Mouse (Mus musculus): ENCODE measurements around the gene Olfr1264. TPM values are rescaled to one million over a fixed set of nuclear protein-coding genes. Genes with fewer than 3 reads are reported as not detected.
A peak's percentile ranks its signal among the peaks of the same experiment; 100 is the strongest.

Gene Olfr1264
- polyA plus RNA-seq (2012; rRNA removed) = not detected in 2 replicates

DNA sequence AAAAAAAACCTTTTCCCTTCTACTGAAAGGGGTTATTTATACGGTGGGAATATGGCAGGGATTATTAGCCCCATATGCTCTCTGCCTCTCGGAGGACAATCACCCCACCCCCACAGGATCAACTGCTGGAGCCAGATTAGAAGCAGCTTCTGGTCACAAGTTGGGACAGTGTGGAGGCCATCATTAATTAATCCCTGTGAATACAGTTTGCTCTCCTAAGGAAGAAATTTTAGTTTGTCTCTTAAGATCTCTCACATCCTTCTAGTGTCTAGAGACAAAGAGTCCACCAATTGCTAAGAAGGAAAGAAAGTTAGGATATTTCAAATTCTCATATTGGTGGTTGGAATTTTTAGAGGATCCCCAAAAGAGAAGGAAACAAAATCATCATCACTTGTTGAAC lies at the start of gene Olfr1264:
Gene Olfr1264 (minus strand): TSS at position 101 of the 400 bp plus-strand sequence.
- no peak for DNase-seq (ENCODE audit: extremely low spot score in 1 of 2, low spot score in 1 of 2)

DNA sequence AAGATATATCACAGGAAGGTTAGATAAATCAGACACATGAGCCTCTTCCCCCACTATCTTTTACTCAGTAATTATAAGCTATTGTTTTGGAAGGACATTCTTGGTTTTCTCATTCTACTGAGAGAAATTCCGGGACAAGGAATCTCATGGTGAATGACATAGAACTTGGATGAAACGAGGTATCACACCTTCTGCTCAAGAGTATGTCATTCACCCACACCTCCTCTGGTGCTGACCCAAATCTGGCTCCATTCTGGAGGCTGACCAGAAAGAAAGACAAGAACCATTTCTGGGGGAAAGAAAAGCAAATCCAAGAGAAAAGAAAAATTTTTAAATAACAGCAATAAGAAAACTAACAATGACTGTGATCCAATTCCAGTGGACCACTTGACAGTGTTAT lies 44.7 kb upstream of the Olfr1264 start:
- DNase-seq (ENCODE audit: extremely low spot score in 1 of 2, low spot score in 1 of 2) = peak; percentile 2 to 28

DNA sequence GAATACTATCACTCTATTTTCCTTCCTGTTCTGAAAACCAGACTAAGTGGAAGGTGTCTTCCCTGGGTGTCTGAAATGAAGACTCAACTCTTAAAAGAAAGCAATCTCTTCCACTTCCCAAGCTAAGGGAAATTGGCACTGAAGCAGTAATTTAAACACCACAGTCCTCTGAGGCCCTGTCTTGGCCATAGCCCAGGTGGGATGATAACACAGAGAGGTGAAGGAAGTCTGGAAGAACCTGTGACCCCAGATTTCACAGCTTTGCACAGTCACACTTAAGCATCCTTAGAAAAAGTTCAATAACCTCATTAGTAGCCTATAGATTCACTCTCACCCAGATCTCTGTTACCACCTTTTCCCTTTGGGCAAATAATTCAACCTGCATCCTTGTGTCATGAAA lies 38.1 kb upstream of the Olfr1264 start, which contains the start of gene Olfr140:
Gene Olfr140 (minus strand): TSS at position 101 of the 400 bp plus-strand sequence.
- no peak for DNase-seq (ENCODE audit: extremely low spot score in 1 of 2, low spot score in 1 of 2)

DNA sequence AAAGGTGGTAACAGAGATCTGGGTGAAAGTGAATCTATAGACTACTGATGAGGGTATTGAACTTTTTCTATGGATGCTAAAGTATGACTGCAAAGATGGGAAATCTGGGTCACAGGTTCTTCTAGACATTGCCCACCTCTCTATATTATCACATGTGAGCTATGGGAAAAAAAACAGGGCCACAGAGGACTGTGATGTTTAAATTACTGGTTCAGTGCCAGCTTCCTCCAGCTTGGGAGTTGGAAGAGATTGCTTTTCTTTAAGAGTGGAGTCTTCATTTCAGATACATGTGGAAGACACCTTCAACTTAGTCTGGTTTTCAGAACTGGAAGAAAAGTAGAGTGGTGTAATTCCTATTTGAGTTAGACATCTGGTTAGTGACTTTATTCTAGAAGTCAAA lies 9.7 kb upstream of the Olfr1264 start, which contains the start of gene Olfr1265:
Gene Olfr1265 (plus strand): TSS at position 301 of the 400 bp plus-strand sequence.
- no peak for DNase-seq (ENCODE audit: extremely low spot score in 1 of 2, low spot score in 1 of 2)

DNA sequence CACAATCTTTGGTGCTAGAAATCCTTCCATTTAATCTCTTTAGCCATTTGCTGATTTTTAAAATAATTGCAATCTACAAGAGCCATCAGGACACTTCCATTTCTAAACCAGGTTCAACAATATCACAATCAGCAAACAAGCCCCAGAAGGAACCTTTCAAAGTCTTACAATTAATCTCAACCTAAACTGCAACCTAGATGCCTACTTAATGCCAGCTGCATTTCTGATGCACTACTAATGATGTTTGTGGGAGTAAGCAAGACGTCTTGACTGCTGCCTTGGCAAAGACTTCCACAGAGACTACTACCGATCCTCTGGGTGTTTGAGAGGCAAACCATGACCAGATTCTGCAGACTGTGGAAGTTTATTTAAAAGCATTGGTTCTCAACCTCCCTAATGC lies 13.5 kb downstream of the Olfr1264 start, which contains the start of gene Olfr1263:
Gene Olfr1263 (plus strand): TSS at position 301 of the 400 bp plus-strand sequence.
- DNase-seq (ENCODE audit: extremely low spot score in 1 of 2, low spot score in 1 of 2) = no peak

DNA sequence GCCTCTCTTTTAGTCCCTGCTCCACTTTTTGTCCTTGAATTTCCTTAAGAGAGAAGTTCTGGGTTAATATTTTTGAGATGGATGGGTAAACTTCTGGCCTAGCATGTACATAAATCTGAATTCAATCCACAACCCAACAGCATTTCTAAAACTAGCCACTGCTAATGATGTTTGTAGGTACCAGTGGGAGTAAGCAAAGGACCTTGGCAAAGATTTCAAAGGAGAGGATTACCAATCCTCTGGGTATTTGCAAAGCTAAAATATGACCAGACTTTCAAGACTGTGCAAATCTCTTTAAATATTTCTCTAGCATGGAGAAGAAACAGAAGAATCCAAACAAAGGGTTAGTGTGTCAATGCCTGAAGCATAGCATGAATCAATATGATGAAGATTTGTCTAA lies 25.5 kb downstream of the Olfr1264 start, which contains the start of gene Olfr1262:
Gene Olfr1262 (plus strand): TSS at position 301 of the 400 bp plus-strand sequence.
- DNase-seq (ENCODE audit: extremely low spot score in 1 of 2, low spot score in 1 of 2) = no peak

DNA sequence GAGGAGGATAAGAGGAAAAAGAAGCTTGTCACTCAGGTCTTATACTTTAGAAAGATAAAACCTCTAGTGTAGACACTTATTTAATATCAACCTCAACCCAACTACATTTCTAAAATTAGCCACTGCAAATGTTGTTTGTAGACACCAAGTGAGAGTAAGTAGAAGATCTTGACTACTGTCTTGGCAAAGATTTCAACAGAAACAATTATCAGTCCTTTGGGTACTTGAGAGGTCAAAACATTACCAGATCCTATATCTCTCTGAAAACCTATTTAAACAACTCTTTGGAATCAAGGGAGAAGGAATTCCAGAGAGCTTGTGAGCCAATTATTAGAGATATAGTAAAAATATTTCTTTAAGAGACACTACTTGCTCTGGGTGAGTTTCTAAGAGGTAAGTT lies 34.5 kb downstream of the Olfr1264 start, which contains the start of gene Olfr1261:
Gene Olfr1261 (plus strand): TSS at position 301 of the 400 bp plus-strand sequence.
- DNase-seq (ENCODE audit: extremely low spot score in 1 of 2, low spot score in 1 of 2) = no peak

DNA sequence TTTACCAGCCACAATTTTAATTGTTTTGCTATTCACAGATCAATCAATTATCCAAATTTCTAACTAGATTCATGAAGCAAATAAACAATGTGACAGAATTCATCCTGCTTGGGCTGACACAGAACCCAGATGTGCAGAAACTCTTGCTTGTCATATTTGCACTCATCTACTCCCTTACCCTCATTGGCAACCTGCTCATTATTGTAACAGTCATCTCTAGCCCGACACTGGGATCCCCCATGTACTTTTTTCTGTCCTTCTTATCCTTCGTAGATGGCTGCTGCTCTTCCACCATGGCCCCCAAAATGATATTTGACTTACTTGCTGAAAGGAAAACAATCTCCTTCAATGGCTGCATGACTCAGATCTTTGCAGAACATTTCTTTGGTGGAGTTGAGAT lies 47.7 kb downstream of the Olfr1264 start:
- no peak for DNase-seq (ENCODE audit: extremely low spot score in 1 of 2, low spot score in 1 of 2)

DNA sequence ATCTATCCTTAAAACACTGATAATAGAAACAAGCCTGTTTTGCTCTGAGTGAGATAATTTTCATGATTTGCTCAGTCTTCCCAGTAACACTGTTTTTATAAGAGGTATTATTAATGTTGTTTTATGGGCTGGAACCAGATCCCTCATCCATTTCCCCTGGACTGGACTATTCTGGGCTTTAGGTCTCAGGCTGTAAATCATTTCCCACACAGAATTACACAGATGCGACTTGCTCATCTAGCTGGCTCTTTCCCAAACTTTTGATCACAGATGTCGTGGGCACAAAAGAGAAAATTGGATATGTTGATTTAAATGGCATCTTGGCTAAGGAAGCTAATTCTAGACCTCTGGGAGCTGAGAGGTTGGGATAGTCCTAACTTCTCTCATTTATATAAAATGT lies 51.2 kb downstream of the Olfr1264 start, which contains the start of gene Olfr1260:
Gene Olfr1260 (plus strand): TSS at position 157 of the 400 bp plus-strand sequence.
- peak in 1 of 2 experiments; percentile 43 for DNase-seq (ENCODE audit: extremely low spot score in 1 of 2, low spot score in 1 of 2)

Other genes starting within 250 kb of the Olfr1264 start
- 0.25 TPM in 1 of 2 replicates, not detected in the other for gene Olfr1254, start 232.0 kb downstream of the Olfr1264 start, polyA plus RNA-seq (2012; rRNA removed)
- gene Olfr1255, start 213.5 kb downstream of the Olfr1264 start, polyA plus RNA-seq (2012; rRNA removed) = not detected in 2 replicates
- not detected in 2 replicates for gene Olfr1256, start 184.0 kb downstream of the Olfr1264 start, polyA plus RNA-seq (2012; rRNA removed)
- gene Olfr48, start 177.4 kb downstream of the Olfr1264 start, polyA plus RNA-seq (2012; rRNA removed) = not detected in 2 replicates
- gene Olfr1257, start 147.1 kb downstream of the Olfr1264 start, polyA plus RNA-seq (2012; rRNA removed) = not detected in 2 replicates
- not detected in 2 replicates for gene Olfr1258, start 98.3 kb downstream of the Olfr1264 start, polyA plus RNA-seq (2012; rRNA removed)
- gene Olfr1259, start 76.9 kb downstream of the Olfr1264 start, polyA plus RNA-seq (2012; rRNA removed) = 0.06 TPM in 1 of 2 replicates, not detected in the other
- gene Olfr1260, start 51.2 kb downstream of the Olfr1264 start, polyA plus RNA-seq (2012; rRNA removed) = not detected in 2 replicates
- gene Olfr1261, start 34.4 kb downstream of the Olfr1264 start, polyA plus RNA-seq (2012; rRNA removed) = 0.11 TPM in 1 of 2 replicates, not detected in the other
- gene Olfr1262, start 25.4 kb downstream of the Olfr1264 start, polyA plus RNA-seq (2012; rRNA removed) = not detected in 2 replicates
- gene Olfr1263, start 13.4 kb downstream of the Olfr1264 start, polyA plus RNA-seq (2012; rRNA removed) = not detected in 2 replicates
- gene Olfr1265, start 9.8 kb upstream of the Olfr1264 start, polyA plus RNA-seq (2012; rRNA removed) = not detected in 2 replicates
- gene Olfr140, start 38.0 kb upstream of the Olfr1264 start, polyA plus RNA-seq (2012; rRNA removed) = not detected in 2 replicates
- not detected in 2 replicates for gene Olfr1269, start 95.8 kb upstream of the Olfr1264 start, polyA plus RNA-seq (2012; rRNA removed)
- gene Olfr32, start 116.7 kb upstream of the Olfr1264 start, polyA plus RNA-seq (2012; rRNA removed) = 0.71 and 1.3 TPM in 2 replicates
- gene Olfr1270, start 127.5 kb upstream of the Olfr1264 start, polyA plus RNA-seq (2012; rRNA removed) = 0.06 and 0.20 TPM in 2 replicates
- gene Olfr1506, start 198.9 kb upstream of the Olfr1264 start, polyA plus RNA-seq (2012; rRNA removed) = not detected in 2 replicates
- gene Olfr142, start 232.0 kb upstream of the Olfr1264 start, polyA plus RNA-seq (2012; rRNA removed) = 0.04 and 0.06 TPM in 2 replicates
- 0.02 TPM in 1 of 2 replicates, not detected in the other for gene Olfr1271, start 245.5 kb upstream of the Olfr1264 start, polyA plus RNA-seq (2012; rRNA removed)